18 mouse cellular contexts compared by ENCODE assay signal in genomic region chr8:50120041-50120440, GRCm38 (mm10).
DNase-seq lines count a peak whose midpoint lies in the region; ATAC-seq and TF ChIP-seq lines count a peak whose summit lies in the region.
"Had no signal": no experiment of that assay in that cellular context is flagged by ENCODE, and none has a peak within 500 bp of the region (broad histone marks: within the 10 kb centered on the region; RNA-seq: fewer than 3 reads in every experiment).

No protein-coding gene starts in this region.

- no peak for TF ChIP-seq EP300 in stomach, postnatal 0 days (optimal IDR thresholded peaks at IDR 0.05)

- H3K4me2 ChIP-seq in hindbrain, embryonic 14.5 days (replicated peaks) = no peak overlapping the region
- H3K4me2 ChIP-seq in hindbrain, embryonic 12.5 days (replicated peaks) = no peak overlapping the region
- no peak overlapping the region for H3K4me2 ChIP-seq in stomach, postnatal 0 days (replicated peaks; ENCODE audit: low read depth)
- H3K4me2 ChIP-seq: embryonic facial prominence, embryonic 15.5 days; forebrain, embryonic 13.5 days; heart, embryonic 12.5 days; limb, embryonic 12.5 days; neural tube, embryonic 15.5 days had no signal

- ATAC-seq in hindbrain, embryonic 14.5 days (ENCODE audit: low FRiP score) = no peak
- no peak for ATAC-seq in hindbrain, embryonic 12.5 days (ENCODE audit: low FRiP score)
- ATAC-seq in stomach, postnatal 0 days (ENCODE audit: low FRiP score, low TSS enrichment) = no peak
- ATAC-seq: forebrain, embryonic 13.5 days had no signal

- no peaks in the 10 kb centered on the region for H3K9me3 ChIP-seq in hindbrain, embryonic 14.5 days (ENCODE audit: control insufficient read depth, low read length)
- no peaks in the 10 kb centered on the region for H3K9me3 ChIP-seq in hindbrain, embryonic 12.5 days (replicated peaks)
- H3K9me3 ChIP-seq in stomach, postnatal 0 days (ENCODE audit: control insufficient read depth, low read length) = no peaks in the 10 kb centered on the region
- H3K9me3 ChIP-seq in limb, embryonic 10.5 days (replicated peaks) = no peaks in the 10 kb centered on the region
- H3K9me3 ChIP-seq: embryonic facial prominence, embryonic 15.5 days; forebrain, embryonic 13.5 days; G1E; heart, embryonic 12.5 days; limb, embryonic 12.5 days; neural tube, embryonic 15.5 days had no signal

- peak; percentile 57 for DNase-seq in hindbrain, embryonic 14.5 days (ENCODE audit: low spot score)
- peak; percentile 8 for DNase-seq in retina, postnatal 1 day
- no peak for DNase-seq in retina, embryonic 14.5 days (ENCODE audit: low spot score)
- DNase-seq in frontal cortex, postnatal 36 days (ENCODE audit: low spot score in 2 of 2) = peak; percentile 8 to 19
- no peak for DNase-seq in stomach, postnatal 0 days (ENCODE audit: low spot score)
- DNase-seq in spleen, postnatal 36 days (ENCODE audit: low spot score in 2 of 2) = no peak
- no peak for DNase-seq in limb, embryonic 10.5 days (ENCODE audit: low spot score)
- DNase-seq: adrenal gland, postnatal 25 days; gastrocnemius, postnatal 36 days; kidney, adult 11 months; kidney, postnatal 36 days had no signal

- H3K4me1 ChIP-seq in hindbrain, embryonic 14.5 days (replicated peaks; ENCODE audit: control insufficient read depth, insufficient read depth, low read length) = no peaks in the 10 kb centered on the region
- H3K4me1 ChIP-seq in hindbrain, embryonic 12.5 days = no peaks in the 10 kb centered on the region
- no peaks in the 10 kb centered on the region for H3K4me1 ChIP-seq in stomach, postnatal 0 days (replicated peaks; ENCODE audit: control insufficient read depth, insufficient read depth)
- H3K4me1 ChIP-seq in limb, embryonic 10.5 days = no peaks in the 10 kb centered on the region
- H3K4me1 ChIP-seq: embryonic facial prominence, embryonic 15.5 days; forebrain, embryonic 13.5 days; heart, embryonic 12.5 days; limb, embryonic 12.5 days; neural tube, embryonic 15.5 days had no signal

- no peaks in the 10 kb centered on the region for H3K27me3 ChIP-seq in hindbrain, embryonic 14.5 days (ENCODE audit: control insufficient read depth, insufficient read depth, low read length)
- H3K27me3 ChIP-seq in hindbrain, embryonic 12.5 days = no peaks in the 10 kb centered on the region
- no peaks in the 10 kb centered on the region for H3K27me3 ChIP-seq in stomach, postnatal 0 days (ENCODE audit: control insufficient read depth, insufficient read depth, low read length)
- no peaks in the 10 kb centered on the region for H3K27me3 ChIP-seq in limb, embryonic 10.5 days (ENCODE audit: low read depth, poor library complexity, severe bottlenecking)
- H3K27me3 ChIP-seq: embryonic facial prominence, embryonic 15.5 days; forebrain, embryonic 13.5 days; heart, embryonic 12.5 days; limb, embryonic 12.5 days; neural tube, embryonic 15.5 days had no signal

- WGBS in hindbrain, embryonic 14.5 days = 83% methylated on average over 9 of the region's 9 CpGs
- WGBS in hindbrain, embryonic 12.5 days = 84% methylated on average over 9 of the region's 9 CpGs
- 75% methylated on average over 9 of the region's 9 CpGs for WGBS in stomach, postnatal 0 days
- 89% methylated on average over 9 of the region's 9 CpGs for WGBS in limb, embryonic 10.5 days

- H3K27ac ChIP-seq in hindbrain, embryonic 14.5 days = no peak overlapping the region
- no peak overlapping the region for H3K27ac ChIP-seq in hindbrain, embryonic 12.5 days
- no peak overlapping the region for H3K27ac ChIP-seq in stomach, postnatal 0 days (replicated peaks)
- H3K27ac ChIP-seq in limb, embryonic 10.5 days = no peak overlapping the region
- H3K27ac ChIP-seq: embryonic facial prominence, embryonic 15.5 days; forebrain, embryonic 13.5 days; limb, embryonic 12.5 days; neural tube, embryonic 15.5 days had no signal

- H3K4me3 ChIP-seq in hindbrain, embryonic 14.5 days (replicated peaks; ENCODE audit: low read length) = no peak overlapping the region
- no peak overlapping the region for H3K4me3 ChIP-seq in hindbrain, embryonic 12.5 days
- no peak overlapping the region for H3K4me3 ChIP-seq in stomach, postnatal 0 days (ENCODE audit: low read depth, low read length)
- no peak overlapping the region for H3K4me3 ChIP-seq in limb, embryonic 10.5 days
- H3K4me3 ChIP-seq: embryonic facial prominence, embryonic 15.5 days; forebrain, embryonic 13.5 days; heart, embryonic 12.5 days; limb, embryonic 12.5 days; neural tube, embryonic 15.5 days had no signal

- no peaks in the 10 kb centered on the region for H3K36me3 ChIP-seq in hindbrain, embryonic 14.5 days (replicated peaks; ENCODE audit: control insufficient read depth, insufficient read depth)
- H3K36me3 ChIP-seq in hindbrain, embryonic 12.5 days = no peaks in the 10 kb centered on the region
- H3K36me3 ChIP-seq in stomach, postnatal 0 days (ENCODE audit: control insufficient read depth, insufficient read depth, low read length) = no peaks in the 10 kb centered on the region
- H3K36me3 ChIP-seq in limb, embryonic 10.5 days = no peaks in the 10 kb centered on the region
- H3K36me3 ChIP-seq: embryonic facial prominence, embryonic 15.5 days; G1E; heart, embryonic 12.5 days; limb, embryonic 12.5 days; neural tube, embryonic 15.5 days had no signal

- H3K9ac ChIP-seq in hindbrain, embryonic 14.5 days = no peak overlapping the region
- no peak overlapping the region for H3K9ac ChIP-seq in hindbrain, embryonic 12.5 days
- H3K9ac ChIP-seq in stomach, postnatal 0 days (ENCODE audit: low read length) = no peak overlapping the region
- H3K9ac ChIP-seq: embryonic facial prominence, embryonic 15.5 days; forebrain, embryonic 13.5 days; heart, embryonic 12.5 days; limb, embryonic 12.5 days; neural tube, embryonic 15.5 days had no signal

- peak; percentile 21; the same call in 1 of the 2 replicates for TF ChIP-seq CTCF in stomach, postnatal 0 days (IDR thresholded peaks at IDR 0.05; ENCODE audit: low read depth)

Comparison
In these comparisons a context has a peak if more than half of its experiments do, and no peak if none do; other contexts are left out.
1. DNase-seq: peak in hindbrain, embryonic 14.5 days (single experiment), retina, postnatal 1 day (single experiment) and frontal cortex, postnatal 36 days (2 of 2); none in retina, embryonic 14.5 days (single experiment), stomach, postnatal 0 days (single experiment), spleen, postnatal 36 days (0 of 2) and limb, embryonic 10.5 days (single experiment).